Mouse (Mus musculus): Measurements from ENCODE around the gene Ttc22.

DNA sequence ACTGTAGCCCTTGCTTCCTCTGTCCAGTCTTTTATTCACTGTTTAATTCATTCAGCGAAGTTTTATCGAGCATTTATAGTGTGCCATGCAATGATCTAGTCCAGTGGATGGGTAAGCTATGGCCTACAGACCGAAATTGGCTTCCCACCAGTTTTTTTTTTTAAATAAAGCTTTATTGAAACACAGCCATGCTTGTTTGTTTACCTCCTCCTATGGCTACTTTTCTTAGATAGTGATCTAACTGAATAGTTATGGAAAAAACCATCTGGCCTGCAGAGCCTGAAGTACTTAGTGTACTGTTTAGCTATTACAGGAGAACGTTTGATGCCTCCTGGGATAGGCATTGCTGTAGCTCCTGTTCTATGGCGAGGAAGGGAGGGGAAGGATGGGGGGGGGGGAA is 23.6 kb downstream of the Ttc22 start:
- TF ChIP-seq EP300 (IDR thresholded peaks at IDR 0.05; ENCODE audit: low read depth) (no peak), CTCF (IDR thresholded peaks at IDR 0.05; ENCODE audit: low read depth) (no peak)

Data from heart, postnatal 0 days (tissue).